Mouse (Mus musculus) myocyte (in vitro differentiated cells): ENCODE data around the gene Supt4a.

Experiments used
- CEBPB ChIP-seq: IDR thresholded peaks from 2 replicates; pipeline ENCODE4 v1.6.1; 2011; ENCODE audit warnings: mild to moderate bottlenecking, moderate library complexity; ENCODE audit not compliant: poor library complexity, insufficient read depth, severe bottlenecking
- E2F4 ChIP-seq: IDR thresholded peaks from one replicate; pipeline ENCODE4 v1.6.1; 2011; ENCODE audit warnings: mild to moderate bottlenecking, control low read depth, moderate library complexity; ENCODE audit not compliant: insufficient read depth
- MAX ChIP-seq: IDR thresholded peaks from one replicate; pipeline ENCODE4 v1.6.1; 2011; ENCODE audit warnings: low read depth, mild to moderate bottlenecking, control low read depth
- MYOD1 ChIP-seq, 3 experiments: IDR thresholded peaks; one replicate each; pipeline ENCODE4 v1.6.1; 2011; ENCODE audit warnings: control low read depth in 2 of 3, low read depth in 2 of 3, mild to moderate bottlenecking in 2 of 3, moderate library complexity in 1 of 3; ENCODE audit not compliant: insufficient read length in 2 of 3, control insufficient read depth in 1 of 3
- MYOG ChIP-seq, 3 experiments: IDR thresholded peaks; one replicate each; pipeline ENCODE4 v1.6.1; 2011; ENCODE audit warnings: control low read depth in 2 of 3, low read depth in 2 of 3, mild to moderate bottlenecking in 2 of 3; ENCODE audit not compliant: insufficient read length in 2 of 3, control insufficient read depth in 1 of 3, insufficient read depth in 1 of 3
- POLR2A ChIP-seq: IDR thresholded peaks from one replicate; pipeline ENCODE4 v1.6.1; 2011; ENCODE audit warnings: low read depth, mild to moderate bottlenecking, control low read depth, moderate library complexity; ENCODE audit not compliant: insufficient read length
- POLR2AphosphoS2 ChIP-seq: IDR thresholded peaks from one replicate; pipeline ENCODE4 v1.6.1; 2011; ENCODE audit warnings: low read depth, control low read depth; ENCODE audit not compliant: insufficient read length
- SRF ChIP-seq: IDR thresholded peaks from one replicate; pipeline ENCODE4 v1.6.1; 2011; ENCODE audit warnings: low read depth; ENCODE audit not compliant: control insufficient read depth, insufficient read length
- TCF12 ChIP-seq: IDR thresholded peaks from one replicate; pipeline ENCODE4 v1.6.1; 2011; ENCODE audit warnings: mild to moderate bottlenecking, control low read depth; ENCODE audit not compliant: poor library complexity, insufficient read depth, severe bottlenecking
- USF1 ChIP-seq: IDR thresholded peaks from one replicate; pipeline ENCODE4 v1.6.1; 2011; ENCODE audit warnings: low read depth, mild to moderate bottlenecking, control low read depth, moderate library complexity

- TF ChIP-seq POLR2A = no peak
- TF ChIP-seq E2F4 = no peak
- TF ChIP-seq POLR2AphosphoS2 = no peak
- TF ChIP-seq MAX = no peak
- no peak for TF ChIP-seq TCF12
- TF ChIP-seq USF1 = no peak
- TF ChIP-seq MYOD1 (IDR thresholded peaks at IDR 0.05; ENCODE audit: control insufficient read depth in 1 of 3, insufficient read length in 2 of 3, low read depth in 2 of 3) = no peak
- no peak for TF ChIP-seq CEBPB
- TF ChIP-seq MYOG (IDR thresholded peaks at IDR 0.05; ENCODE audit: control insufficient read depth in 1 of 3, insufficient read depth in 1 of 3, insufficient read length in 2 of 3, low read depth in 2 of 3) = no peak
- no peak for TF ChIP-seq SRF
These were observed 25.2 kb upstream of the Supt4a start for GRCm38 (mm10) chr11:87712188-87712587.
